Mouse (Mus musculus) small intestine, adult 2 months (tissue): ENCODE data around the gene Nmnat1. TPM values are rescaled to one million over a fixed set of nuclear protein-coding genes. Genes with fewer than 3 reads are reported as not detected.
A peak's percentile ranks its signal among the peaks of the same experiment; 100 is the strongest.

Experiments used
- H3K27ac ChIP-seq: fragments of 200-500 bp; 2 replicates; pipeline ENCODE4 v1.5.1; 2012; ENCODE audit warnings: low read depth, low read length, control low read depth, inconsistent platforms; ENCODE audit not compliant: insufficient read depth
- H3K27me3 ChIP-seq: fragments of 200-500 bp; 2 replicates; pipeline ENCODE4 v1.6.1; 2012; ENCODE audit warnings: mild to moderate bottlenecking, moderate library complexity, low read length, inconsistent platforms; ENCODE audit not compliant: control insufficient read depth, insufficient read depth
- H3K36me3 ChIP-seq: fragments of 200-500 bp; 2 replicates; pipeline ENCODE4 v1.6.1; 2012; ENCODE audit warnings: mild to moderate bottlenecking, low read length, control low read depth, inconsistent platforms; ENCODE audit not compliant: control insufficient read depth, insufficient read depth
- H3K4me1 ChIP-seq: fragments of 200-500 bp; 2 replicates; pipeline ENCODE4 v1.6.1; 2012; ENCODE audit warnings: low read length, inconsistent platforms, mixed read lengths; ENCODE audit not compliant: control insufficient read depth, insufficient read depth, insufficient read length
- H3K4me3 ChIP-seq: fragments of 200-500 bp; 2 replicates; pipeline ENCODE4 v1.5.1; 2012; ENCODE audit warnings: low read depth, mild to moderate bottlenecking, control low read depth, inconsistent platforms, low read length, moderate library complexity
- CTCF ChIP-seq: fragments of 200-500 bp; IDR thresholded peaks from 2 replicates; pipeline ENCODE4 v1.5.1; 2012; ENCODE audit warnings: low read depth, mild to moderate bottlenecking, control low read depth, inconsistent platforms, low read length, moderate library complexity, mixed read lengths; ENCODE audit not compliant: insufficient replicate concordance, insufficient read length; ENCODE audit errors: extremely low read depth
- POLR2A ChIP-seq: fragments of 200-500 bp; IDR thresholded peaks from 2 replicates; pipeline ENCODE4 v1.6.1; 2012; ENCODE audit warnings: low read depth, mild to moderate bottlenecking, control low read depth, inconsistent platforms, low read length, moderate library complexity
- WGBS: fragments of 180-500 bp; shearing (Covaris S2); methylation state at CpG from one replicate; pipeline ENCODE4 v1.1.7; 2018; 5-methylcytosine and 5-hydroxymethylcytosine counted together
- polyA plus RNA-seq: library from polyadenylated mRNA; depleted of rRNA; stranded (reverse); fragments of >200 nt; gene quantifications from 2 replicates; pipeline ENCODE4 v1.2.3, GENCODE M21; 2012; rRNA removed

Nmnat1 gene
- polyA plus RNA-seq, 1 experiment = 9.8 TPM

- H3K27me3 ChIP-seq = no peaks in the 10 kb centered on the region
- no peaks in the 10 kb centered on the region for H3K36me3 ChIP-seq
- H3K27ac ChIP-seq = no peak overlapping the region
- no peak overlapping the region for H3K4me3 ChIP-seq
- WGBS = 6% methylated on average over 9 of the region's 9 CpGs
- TF ChIP-seq POLR2A = no peak
- no peak for TF ChIP-seq CTCF
- peaks cover 6% of the 10 kb centered on the region for H3K4me1 ChIP-seq
Measured at GRCm38 (mm10) chr4:149424755-149425154, 60.2 kb downstream of the Nmnat1 start.

- TF ChIP-seq CTCF = no peak
- no peak for TF ChIP-seq POLR2A
- no peaks in the 10 kb centered on the region for H3K27me3 ChIP-seq
- 68% methylated on average over 5 of the region's 5 CpGs for WGBS
- no peaks in the 10 kb centered on the region for H3K36me3 ChIP-seq
- H3K27ac ChIP-seq = peak overlapping the region; percentile 1; the same call in 1 of the 2 replicates
- no peak overlapping the region for H3K4me3 ChIP-seq
- H3K4me1 ChIP-seq = peaks cover 27% of the 10 kb centered on the region
Measured at GRCm38 (mm10) chr4:149417854-149418365, 67.1 kb downstream of the Nmnat1 start.

Other genes starting within 250 kb of the Nmnat1 start
- gene Kif1b, start 177.5 kb downstream of the Nmnat1 start, polyA plus RNA-seq = 9.4 and 19.4 TPM in 2 replicates
- 51.0 and 115 TPM in 2 replicates for gene Ube4b, start 58.5 kb downstream of the Nmnat1 start, polyA plus RNA-seq
- 1.0 and 3.9 TPM in 2 replicates for gene Rbp7, start 30.2 kb downstream of the Nmnat1 start, polyA plus RNA-seq
- gene Tmem274, start 7.8 kb downstream of the Nmnat1 start, polyA plus RNA-seq = not detected in 2 replicates
- gene Lzic, start within 50 bp of the Nmnat1 start, polyA plus RNA-seq = 5.1 and 16.8 TPM in 2 replicates
- 10.8 and 27.2 TPM in 2 replicates for gene Ctnnbip1, start 33.0 kb upstream of the Nmnat1 start, polyA plus RNA-seq
- 35.6 and 76.4 TPM in 2 replicates for gene Clstn1, start 101.3 kb upstream of the Nmnat1 start, polyA plus RNA-seq
- gene Pik3cd, start 217.4 kb upstream of the Nmnat1 start, polyA plus RNA-seq = 7.0 and 11.7 TPM in 2 replicates